Mouse (Mus musculus): ENCODE results near the gene Snd1.

The Snd1 gene

DNA sequence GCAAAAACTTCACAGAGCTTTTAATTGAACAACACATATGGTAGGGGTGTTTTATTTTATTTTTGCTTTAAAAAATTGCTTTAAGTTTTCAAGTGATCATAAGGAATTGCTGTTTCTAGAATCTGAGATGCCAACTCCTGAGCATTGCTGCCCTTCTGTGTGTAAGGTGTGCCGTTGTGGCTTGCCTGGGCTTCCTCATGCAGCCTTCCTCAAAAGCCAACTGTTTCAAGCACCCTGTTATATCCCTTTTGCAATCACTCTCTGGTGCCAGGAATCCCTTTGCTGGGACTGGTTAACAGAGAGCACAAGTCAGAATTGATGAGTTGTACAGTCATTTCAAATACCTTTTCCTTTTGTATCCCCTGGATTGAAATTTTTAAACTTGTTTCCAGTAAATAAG, 120.3 kb downstream of the Snd1 start:
- no peak for DNase-seq (ENCODE audit: low spot score)

DNA sequence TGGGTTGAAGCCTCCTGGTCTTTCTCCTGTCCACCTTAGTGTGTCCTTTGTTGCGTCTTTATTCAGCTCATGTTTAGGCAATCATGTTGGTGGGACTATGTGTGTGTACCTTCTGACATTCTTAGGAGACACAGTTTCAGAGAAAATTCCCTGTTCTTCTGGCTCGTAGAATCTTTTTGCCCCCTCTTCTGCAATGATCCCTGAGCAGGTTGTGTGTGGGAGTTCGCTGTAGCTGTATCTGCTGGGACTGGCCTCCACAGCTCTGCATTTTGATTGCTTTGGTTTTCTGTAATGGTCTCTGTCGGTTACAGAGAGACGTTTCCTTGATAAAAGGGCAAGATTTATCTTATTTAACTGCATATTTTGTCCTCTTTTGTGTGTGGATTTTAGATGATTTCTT, 122.3 kb downstream of the Snd1 start:
- DNase-seq (ENCODE audit: low spot score), result no peak

DNA sequence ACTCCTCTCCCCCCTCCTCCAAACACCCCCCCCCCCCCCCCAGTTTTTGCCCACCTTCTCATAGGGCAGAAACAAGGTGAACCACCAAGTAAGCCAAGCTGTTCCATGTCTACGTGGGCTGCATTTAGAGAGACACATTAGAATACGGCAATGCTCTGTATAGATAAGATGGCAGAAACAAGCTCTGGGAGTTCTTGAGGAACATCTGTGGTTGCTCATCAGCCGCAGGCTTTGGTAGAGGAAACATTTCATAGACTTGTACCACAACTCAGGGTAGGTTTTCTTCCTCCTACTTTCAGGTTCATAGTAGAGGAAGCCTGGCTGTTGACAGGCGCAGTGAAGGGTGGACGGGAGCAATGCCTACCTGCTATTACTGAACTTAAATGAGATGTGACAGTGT, 124.2 kb downstream of the Snd1 start:
- no peak for DNase-seq (ENCODE audit: low spot score)

DNA sequence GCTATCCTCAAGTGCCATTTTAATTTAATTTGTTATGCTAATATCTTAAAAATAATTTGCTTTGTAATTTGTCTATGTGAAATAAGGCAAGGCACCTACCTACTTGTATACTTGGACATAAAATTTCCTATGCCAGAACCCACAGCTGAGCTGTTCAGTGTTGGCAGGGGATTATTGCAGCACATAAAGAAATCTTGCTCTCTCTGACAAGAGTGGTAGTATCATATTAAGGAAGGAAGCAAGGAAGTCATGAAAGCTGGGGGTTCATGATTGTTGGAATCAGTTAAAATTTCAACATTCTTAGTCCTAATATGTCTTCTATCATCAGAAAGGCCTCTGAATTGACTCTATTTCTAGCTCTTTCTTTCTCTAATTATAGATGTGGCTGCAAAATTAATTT, 125.5 kb downstream of the Snd1 start:
- no peak for DNase-seq (ENCODE audit: low spot score)

DNA sequence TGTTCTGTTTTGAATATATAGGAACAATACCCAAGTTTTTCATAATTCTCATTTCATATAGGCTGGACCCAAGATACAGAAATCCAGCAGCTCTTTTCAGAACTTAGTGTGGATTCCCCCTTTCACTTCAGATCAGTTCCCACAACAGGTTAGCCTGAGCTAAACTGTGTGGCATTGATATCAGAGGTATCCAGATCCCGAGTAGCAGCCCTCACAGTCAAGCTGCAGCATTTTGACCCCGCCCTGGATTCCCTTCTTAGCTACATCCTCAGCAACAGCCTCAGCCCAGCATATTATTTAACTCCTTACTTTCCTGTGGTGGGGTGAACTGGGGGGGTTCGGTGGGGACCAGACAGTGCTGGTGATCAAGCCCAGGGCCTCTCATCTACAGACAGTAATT, 128.5 kb downstream of the Snd1 start:
- DNase-seq (ENCODE audit: low spot score), result no peak

DNA sequence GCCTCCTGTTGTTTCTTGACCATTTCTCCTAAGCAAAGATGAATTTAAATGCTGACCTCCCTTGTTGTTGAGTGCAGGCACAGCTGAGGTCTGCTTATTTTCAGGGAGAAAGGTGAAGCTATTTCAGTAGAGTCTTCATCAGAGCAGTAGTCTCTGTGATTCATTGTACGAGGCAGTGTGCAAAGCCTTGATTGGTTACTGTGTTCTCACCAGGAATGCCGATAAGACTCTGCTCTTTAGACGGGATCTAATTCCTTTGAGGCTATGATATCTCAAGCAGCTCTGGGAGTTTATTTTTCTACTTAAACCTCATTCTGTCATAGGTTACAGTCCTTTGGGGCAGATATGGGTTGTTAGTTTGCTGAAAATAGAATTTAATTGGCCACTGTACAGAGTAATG, 128.9 kb downstream of the Snd1 start:
- no peak for DNase-seq (ENCODE audit: low spot score)

DNA sequence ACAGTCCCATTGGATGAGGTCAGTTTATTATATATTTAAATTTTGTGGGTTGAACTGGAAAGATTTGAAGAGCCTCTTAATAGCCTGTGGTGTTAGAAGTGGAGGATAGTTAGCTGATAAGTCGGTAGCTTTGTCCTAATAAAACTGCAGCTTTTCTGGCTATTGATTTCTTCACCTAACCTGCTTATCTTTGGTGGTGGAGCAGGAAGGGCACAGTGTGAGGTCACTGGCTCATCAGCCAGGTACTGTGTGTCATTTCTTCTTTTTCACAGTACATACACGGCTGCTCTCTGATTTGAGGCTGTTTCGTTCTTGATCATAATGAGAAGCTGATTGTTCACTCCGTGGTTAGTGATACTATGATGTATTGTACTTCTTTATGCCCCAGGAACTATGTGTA, 134.4 kb downstream of the Snd1 start:
- no peak for DNase-seq (ENCODE audit: low spot score)

DNA sequence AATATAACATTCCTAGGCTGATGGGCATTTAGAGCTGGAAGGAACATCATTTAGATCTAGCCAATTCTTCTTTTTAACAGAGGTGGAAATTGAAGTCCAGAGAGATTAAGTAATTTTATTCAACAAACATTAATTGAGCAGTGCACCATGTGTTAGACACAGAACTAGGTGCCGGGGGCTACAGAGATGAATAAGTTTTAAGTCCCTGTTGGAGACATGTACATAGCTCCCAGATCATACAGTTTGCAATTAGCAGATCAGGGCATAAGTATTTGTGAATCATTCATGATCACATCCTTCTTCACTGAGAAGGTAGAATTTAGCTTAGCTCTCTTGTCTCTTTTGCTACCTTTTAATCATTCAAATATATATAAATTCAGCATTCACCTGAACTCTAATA, 135.2 kb downstream of the Snd1 start:
- no peak for DNase-seq (ENCODE audit: low spot score)

DNA sequence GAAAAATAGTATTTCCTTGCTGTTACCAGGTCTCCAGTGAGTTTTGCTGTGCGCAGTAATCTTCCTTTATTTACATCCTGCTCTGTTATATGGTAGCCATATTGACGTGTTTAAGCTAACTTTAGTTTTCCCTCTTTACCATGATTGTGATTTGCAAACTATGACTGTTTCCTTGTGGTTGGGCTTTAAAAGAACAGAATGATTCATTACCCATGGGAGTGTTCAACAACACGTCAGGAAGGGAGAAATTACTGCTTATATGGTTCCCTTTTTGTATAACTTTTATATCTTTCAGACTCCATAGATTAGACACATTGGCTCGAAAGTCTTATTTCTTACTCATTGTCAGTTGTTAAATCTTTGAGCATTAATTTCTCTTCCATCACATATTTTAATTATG, 138.5 kb downstream of the Snd1 start:
- DNase-seq (ENCODE audit: low spot score), result no peak

DNA sequence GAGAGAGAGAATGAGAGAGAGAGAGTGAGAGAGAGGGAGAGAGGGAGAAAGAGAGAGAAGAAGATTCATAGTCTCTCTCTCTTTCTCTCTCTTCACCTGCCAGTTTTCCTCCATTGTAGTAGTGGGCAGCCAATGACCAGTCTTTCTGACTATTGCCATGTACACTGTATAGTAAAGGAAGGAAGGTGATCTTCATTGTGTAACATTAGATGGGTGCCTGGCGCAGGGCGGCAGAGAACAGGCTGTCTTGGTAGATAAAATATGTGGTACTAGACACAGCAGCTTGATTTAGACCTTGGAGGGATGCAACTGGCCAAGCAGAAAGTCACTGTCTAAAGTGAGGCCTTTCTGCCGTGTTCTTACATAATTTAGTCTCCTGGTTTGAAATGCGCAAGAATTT, 139.9 kb downstream of the Snd1 start:
- DNase-seq (ENCODE audit: low spot score), result no peak

DNA sequence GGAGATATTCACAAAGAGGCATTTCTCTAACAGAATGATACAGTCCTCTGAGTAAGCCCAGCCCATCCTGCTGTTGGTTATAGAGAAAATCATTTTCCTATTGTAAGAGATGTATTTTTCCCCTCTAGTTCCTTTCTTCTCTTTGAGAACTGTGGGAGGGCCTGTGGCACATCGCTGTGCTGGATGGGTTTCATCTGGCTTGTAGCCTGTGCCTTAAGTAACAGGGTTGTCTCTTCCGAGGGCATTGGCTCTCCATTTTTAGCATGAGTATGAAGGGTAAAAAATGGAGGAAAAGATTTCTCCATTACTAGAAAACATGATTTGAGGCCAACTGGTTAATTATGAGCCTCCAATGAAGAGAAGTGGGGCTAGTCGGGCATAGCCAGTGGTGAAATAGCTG, 140.5 kb downstream of the Snd1 start:
- DNase-seq (ENCODE audit: low spot score), result no peak

DNA sequence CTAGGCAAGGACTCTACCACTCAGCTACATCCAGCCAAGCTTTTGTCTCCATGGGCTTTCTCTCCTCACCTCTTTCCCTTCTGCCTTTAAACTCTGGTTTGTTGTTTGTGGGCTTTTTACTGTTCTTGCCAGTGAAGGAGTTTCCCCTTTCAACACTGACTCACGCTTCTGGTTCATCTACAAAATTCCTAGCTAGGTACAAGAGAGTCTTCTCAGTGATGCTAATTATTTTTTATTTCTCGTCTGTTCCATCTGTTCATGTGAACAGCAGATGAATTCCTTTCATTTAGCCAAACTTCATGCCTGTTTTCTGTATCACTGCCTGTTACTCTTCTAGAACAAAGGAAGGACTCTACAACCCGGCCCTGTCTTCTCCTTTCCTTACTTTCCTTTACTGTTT, 141.0 kb downstream of the Snd1 start:
- no peak for DNase-seq (ENCODE audit: low spot score)

DNA sequence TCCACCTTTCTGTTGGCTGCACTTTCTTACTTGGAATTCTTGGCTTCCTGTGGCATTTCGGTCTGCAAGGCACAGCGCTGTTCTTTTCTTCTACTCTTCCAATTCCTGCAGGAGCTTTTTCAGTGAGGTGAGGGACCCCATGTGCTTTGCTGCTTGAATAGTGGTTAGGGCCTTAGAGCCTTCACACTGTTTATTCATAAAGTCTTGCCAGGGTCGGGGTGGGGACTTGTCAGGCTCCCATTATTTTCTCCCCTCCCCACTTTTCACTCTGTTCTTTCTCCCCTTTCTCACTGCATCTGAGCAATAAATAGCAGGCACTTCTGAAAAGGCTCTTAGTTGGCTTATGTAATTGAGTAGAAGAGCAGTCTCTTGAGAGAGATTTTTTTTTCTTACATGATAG, 143.4 kb downstream of the Snd1 start:
- no peak for DNase-seq (ENCODE audit: low spot score)

DNA sequence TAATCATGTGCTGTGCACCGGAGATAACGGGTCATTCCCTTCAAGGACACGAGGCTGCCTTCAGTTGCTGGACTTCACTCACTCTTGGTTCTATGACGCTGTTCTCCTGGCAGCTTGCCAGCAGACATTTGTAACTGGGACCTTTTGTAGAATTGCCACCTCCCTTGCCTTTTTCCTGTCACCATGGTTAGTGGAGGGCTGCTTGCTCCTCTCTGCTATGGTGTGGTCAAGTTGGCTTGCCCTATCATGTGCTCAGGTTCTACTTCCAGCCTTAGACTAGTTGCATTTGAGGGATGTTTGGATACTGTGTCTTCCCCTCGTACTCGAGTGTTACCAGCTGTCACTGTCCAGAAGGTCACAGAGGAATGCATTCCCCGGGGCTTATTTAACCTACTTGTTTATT, 143.8 kb downstream of the Snd1 start:
- peak; percentile 40 for DNase-seq (ENCODE audit: low spot score)

DNA sequence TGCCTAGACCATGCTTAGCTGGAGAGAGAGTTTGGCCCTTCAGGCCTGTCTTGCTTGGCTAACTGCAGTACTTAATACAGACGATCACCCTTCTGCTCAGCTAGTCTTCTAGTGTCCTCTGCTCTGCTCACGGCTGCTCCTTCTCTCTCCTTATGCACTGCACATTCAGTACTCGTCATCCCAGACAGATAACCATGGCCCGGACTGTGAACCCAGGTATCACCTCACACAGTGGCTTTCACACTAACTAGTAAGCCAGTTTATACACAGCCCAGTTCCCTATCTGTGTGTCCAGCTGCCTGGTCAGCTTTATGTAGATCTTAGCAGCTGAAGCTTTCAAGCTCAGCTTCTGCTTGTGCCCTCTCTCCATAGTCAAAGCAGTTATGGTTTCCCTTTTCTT, 146.5 kb downstream of the Snd1 start:
- DNase-seq (ENCODE audit: low spot score), result no peak

DNA sequence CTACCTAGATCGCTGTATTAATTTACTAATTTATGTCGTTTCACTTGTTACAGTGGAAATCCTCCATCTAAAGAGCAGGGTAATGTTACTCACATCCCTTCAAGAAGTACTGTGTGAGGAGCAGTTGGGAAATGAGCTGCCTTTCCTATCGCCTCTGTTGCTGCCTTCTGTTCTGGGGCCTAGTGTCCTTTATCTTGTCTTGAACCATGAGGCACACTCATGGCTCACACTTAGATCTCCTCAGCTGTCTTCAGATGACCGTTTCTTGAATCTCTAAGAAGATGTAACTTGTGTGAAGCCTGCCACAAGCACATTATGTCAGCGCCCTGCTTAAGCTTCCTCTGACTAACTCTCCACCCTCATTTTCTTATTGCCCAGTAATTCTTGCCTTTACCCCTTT, 147.0 kb downstream of the Snd1 start:
- no peak for DNase-seq (ENCODE audit: low spot score)

DNA sequence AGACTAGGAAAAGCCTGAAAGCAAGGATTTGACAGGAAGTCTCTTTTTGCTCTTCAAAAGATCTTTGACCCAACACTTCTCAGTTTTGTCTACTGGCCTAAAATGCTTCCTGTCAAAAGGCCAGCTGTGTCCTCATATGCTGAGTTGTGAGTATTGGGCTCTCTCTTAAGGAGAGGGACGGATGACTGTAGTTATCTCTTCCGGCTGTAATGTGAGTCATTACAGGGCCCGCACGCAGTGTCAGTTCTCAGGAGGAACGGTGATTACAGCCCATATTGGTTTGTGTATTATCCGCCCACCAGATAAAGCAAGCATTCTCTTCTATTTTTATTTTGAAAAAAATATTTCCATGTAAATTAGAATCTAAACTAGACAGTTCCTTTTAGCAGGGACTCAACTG, 147.6 kb downstream of the Snd1 start:
- DNase-seq (ENCODE audit: low spot score), result no peak

DNA sequence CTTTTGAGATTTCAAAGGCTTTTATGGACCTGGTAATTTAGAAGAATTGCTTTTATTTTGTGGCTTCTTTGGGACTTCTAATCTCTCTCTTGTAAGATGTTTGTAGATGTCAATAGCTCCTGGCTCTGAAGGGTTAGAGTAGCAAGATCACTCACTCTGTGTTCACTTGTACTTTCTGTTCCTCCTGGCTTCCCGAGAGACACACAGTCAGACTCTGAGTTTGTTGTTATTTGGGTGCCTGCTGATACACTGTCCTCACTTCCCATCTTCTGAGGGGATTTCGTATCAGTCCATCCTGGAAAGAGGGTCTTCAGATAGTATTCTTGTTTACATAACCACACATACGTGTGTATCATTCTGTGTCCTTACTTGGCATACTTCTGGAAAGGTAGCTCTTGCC, 148.0 kb downstream of the Snd1 start:
- no peak for DNase-seq (ENCODE audit: low spot score)

DNA sequence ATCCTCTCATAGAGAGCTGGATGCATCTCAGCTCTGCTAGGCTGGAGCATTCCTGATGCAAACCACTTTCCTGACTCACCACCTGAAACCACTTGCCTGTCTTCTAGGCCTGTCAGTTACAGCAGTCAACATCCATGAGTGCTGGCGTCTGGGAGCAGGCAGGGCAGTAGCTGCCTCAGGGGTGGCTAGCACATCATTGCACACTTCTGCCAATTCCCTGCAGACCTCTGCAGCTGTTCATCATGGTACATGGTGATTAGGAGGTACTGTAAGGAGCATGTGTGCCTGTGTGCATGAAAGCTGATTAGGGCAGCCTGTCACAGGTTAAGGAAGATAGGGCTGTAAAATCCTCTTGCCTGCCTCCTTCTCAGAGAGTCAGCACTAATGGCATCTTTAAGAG, 153.5 kb downstream of the Snd1 start:
- DNase-seq (ENCODE audit: low spot score), result peak; percentile 42

DNA sequence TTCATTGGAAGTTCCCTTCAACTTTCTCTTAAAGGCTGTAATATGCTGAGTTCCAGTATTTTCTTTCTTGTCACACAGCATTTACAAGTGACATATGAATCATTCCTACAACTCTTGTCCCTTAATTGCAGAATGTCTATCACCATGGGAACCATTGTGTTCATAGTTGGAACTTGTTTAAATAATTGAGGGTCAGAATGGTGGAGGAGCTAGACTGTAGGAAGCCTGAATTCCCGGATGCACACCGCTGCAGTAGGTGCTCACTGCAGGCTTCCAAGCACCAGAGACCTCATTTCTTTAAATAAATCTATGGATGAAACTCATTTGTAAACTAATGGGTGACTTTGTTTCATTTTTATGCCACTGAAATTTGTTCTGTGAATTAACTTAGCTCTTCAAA, 154.9 kb downstream of the Snd1 start:
- no peak for DNase-seq (ENCODE audit: low spot score)

DNA sequence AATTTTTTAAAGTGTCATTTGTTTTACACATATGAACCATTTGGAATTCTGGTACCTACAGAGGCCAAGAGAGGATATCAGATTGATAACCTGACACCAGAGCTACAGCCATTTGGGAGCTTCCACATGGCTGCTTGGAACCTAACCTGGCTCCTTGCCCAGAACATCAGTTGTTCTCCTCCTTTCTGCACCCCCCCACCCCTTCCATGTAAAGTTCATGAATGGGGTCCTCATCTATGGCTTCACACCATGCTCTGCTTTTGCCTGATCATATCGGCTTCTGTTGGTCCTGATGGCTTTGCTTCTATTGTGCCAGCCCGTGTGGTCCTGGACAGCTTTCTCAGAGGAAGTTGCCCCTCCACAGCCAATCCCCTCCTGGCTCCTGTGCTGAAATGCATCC, 156.0 kb downstream of the Snd1 start:
- DNase-seq (ENCODE audit: low spot score), result no peak

DNA sequence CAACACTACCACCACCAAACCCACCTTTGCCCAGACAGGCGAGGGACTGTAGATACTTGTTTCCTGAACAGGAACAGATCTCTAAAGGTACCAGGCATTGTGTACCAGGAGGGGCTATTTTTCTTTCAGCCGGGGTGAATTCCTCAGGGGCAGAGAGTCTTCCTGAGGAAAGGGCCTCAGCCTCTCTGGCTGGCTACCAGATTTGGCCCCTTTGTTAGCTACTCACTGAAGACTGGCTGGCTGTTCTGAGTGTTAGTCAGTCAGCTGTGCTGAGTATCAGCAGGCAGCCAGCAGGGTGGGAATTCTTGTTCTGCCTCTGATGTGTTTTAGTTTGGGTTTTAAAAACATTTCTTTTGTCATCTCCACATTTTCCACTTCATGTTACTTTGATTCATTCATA, 158.2 kb downstream of the Snd1 start:
- DNase-seq (ENCODE audit: low spot score), result no peak

DNA sequence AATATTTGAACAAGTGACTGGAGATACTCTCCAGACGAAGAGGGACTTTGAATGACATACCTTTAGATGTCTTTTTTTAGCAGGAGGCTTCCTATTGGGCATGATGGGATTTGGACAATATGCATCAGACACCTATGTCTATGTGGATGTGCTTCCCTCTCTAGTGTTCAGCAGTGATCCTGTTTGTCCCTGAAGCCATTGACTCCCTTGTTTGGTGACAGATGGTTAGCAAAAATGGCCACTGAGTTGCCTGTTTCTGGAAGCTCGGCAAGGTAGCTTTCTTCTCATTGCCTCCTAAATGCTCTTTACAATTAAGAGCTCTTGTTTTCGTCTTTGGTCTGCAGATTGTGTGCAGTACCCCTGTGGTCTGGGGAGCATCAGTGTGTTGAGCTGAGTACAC, 158.7 kb downstream of the Snd1 start:
- no peak for DNase-seq (ENCODE audit: low spot score)

DNA sequence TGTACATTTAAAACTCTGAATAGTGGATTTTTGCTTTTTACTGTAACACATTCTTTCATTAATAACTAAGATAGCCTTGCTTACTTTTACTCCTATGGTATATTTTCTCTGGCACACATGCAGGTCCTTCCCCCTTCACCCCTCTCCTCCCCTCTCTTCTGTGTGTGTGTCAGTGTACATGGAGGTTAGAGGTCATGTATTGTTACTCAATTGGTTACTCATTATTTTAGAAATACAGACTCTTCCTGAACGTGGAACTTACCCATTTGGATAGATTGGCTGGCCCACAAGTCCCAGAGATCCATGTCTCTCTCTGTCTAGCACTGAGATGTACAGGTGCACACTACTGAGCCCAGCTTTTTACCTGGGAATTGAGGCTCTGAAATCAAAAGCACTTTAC, 160.2 kb downstream of the Snd1 start:
- DNase-seq (ENCODE audit: low spot score), result no peak

DNA sequence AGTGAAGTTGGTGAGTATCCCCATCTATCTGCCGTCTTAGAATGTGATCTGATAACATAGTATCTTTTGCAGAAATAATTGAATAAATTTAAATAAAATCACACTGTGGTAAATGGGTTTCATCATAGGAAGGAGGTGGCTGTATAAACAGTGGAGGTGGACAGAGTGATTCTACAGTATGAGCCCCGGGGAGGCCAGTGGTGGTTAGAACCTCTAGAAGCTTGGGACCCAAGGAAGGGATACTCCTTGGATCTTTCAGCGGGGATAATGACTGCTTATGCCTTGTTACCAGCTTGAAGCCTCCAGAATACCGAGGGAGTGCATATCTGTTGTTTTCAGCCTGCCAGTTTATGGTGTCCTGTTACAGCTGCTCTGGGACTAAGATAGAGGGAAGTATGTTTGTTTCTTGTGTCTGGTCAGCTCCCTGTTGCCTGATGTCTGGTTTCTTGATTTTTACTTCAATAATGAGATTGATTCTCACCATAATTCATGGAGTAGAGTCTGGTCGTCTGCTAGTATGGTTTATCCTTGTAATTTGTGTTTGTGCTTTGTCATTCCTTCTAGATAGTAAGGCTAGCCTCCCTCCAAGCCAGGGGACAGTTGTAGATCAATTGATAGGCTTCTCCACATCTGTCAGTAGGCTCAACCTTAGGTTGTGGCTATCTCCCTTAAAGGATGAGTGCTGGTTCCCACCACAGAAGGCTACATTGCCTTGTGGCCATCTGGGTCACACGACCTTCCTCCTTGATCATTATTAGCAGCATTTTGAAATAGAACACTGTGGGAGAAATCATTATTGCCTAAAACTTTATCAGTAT, 160.8 kb downstream of the Snd1 start:
- DNase-seq (ENCODE audit: low spot score), result peak; percentile 55

All from MN1 (cell line).